Mouse (Mus musculus): ENCODE data around the gene Phf20. TPM values are rescaled to one million over a fixed set of nuclear protein-coding genes. Genes with fewer than 3 reads are reported as not detected.

The Phf20 gene
- total and polyA plus RNA-seq, 2 experiments = 2.9 to 6.2 TPM

DNA sequence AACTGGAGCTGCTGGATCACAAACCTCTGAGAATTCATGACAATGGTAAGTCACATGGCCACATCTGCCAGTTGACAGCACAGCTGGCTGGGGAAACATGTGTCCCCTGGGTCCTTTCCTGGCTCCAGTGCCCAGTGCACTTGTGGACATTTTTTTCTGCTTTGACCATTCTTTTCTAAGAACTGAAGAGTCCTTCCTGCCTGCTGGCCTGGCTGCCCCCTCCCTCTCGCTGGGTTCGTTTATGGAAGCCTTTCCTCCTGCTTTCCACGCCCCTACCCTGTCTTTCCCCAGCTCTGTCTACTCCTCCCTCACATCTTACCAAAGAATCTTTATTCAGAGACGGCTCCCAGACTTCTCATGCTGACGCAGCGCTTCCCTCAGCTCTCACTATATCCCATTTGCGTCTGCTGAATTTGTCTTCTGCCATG lies 157.0 kb downstream of the Phf20 start:
- Histone ChIP-seq H3K4me1 (ENCODE audit: control insufficient read depth, insufficient read depth, low read length) (no peaks in the 10 kb centered on the region), H3K27ac (replicated peaks; ENCODE audit: insufficient read depth, low read depth, low read length) (no peak overlapping the region), H3K36me3 (ENCODE audit: control insufficient read depth, insufficient read depth, low read length) (no peaks in the 10 kb centered on the region), H3K9ac (ENCODE audit: low read depth, low read length) (no peak overlapping the region), H3K4me3 (ENCODE audit: insufficient read depth, low read depth, low read length) (no peak overlapping the region), H3K79me2 (ENCODE audit: control insufficient read depth, insufficient read depth, low read length) (no peaks in the 10 kb centered on the region), H3K27me3 (ENCODE audit: control insufficient read depth, insufficient read depth, low read length) (no peaks in the 10 kb centered on the region)
- TF ChIP-seq POLR2A (IDR thresholded peaks at IDR 0.05; ENCODE audit: extremely low read depth, insufficient read depth, low read length) (no peak), CTCF (IDR thresholded peaks at IDR 0.05; ENCODE audit: low read depth, low read length) (no peak)
- DNase-seq (ENCODE audit: extremely low read depth, low read depth, low spot score) = no peak
- WGBS = 62% methylated on average over 7 of the region's 7 CpGs

DNA sequence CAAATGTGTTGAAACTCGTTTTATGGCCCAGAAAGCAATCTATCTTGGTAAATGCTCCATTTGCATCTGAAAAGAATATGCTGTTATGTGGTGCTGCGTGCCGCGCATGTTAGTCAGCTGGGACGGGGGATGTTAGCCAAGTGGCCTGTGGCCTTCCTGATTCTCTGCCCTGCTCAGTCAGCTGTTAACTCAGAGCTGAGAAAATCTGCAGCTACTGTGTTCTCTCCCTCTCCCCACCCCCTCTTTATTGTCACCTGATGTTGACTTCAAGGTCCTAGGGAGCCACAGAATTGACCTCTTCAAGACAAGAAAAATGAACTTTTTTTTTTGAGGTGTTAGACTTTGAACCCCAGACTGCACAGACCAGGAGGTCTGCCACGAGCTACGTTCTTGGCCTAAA lies 159.8 kb downstream of the Phf20 start:
- Histone ChIP-seq H3K79me2 (ENCODE audit: control insufficient read depth, insufficient read depth, low read length) (no peaks in the 10 kb centered on the region), H3K27me3 (ENCODE audit: control insufficient read depth, insufficient read depth, low read length) (no peaks in the 10 kb centered on the region), H3K4me3 (ENCODE audit: insufficient read depth, low read depth, low read length) (no peak overlapping the region), H3K4me1 (ENCODE audit: control insufficient read depth, insufficient read depth, low read length) (no peaks in the 10 kb centered on the region), H3K27ac (replicated peaks; ENCODE audit: insufficient read depth, low read depth, low read length) (no peak overlapping the region), H3K9ac (ENCODE audit: low read depth, low read length) (no peak overlapping the region), H3K36me3 (ENCODE audit: control insufficient read depth, insufficient read depth, low read length) (no peaks in the 10 kb centered on the region)
- TF ChIP-seq POLR2A (IDR thresholded peaks at IDR 0.05; ENCODE audit: extremely low read depth, insufficient read depth, low read length) (no peak), CTCF (IDR thresholded peaks at IDR 0.05; ENCODE audit: low read depth, low read length) (no peak)
- 81% methylated on average over 7 of the region's 7 CpGs for WGBS
- peak; percentile 41 for DNase-seq (ENCODE audit: extremely low read depth, low read depth, low spot score)

Other genes with a start within 250 kb of the Phf20 start
- gene Cep250, start 240.0 kb upstream of the Phf20 start, total RNA-seq (2014; rRNA removed) = 2.3 and 3.3 TPM in 2 replicates
- 1.7 and 2.5 TPM in 2 replicates for gene Cep250, start 240.0 kb upstream of the Phf20 start, polyA plus RNA-seq (2012; rRNA removed)
- 2.5 and 3.9 TPM in 2 replicates for gene 6430550D23Rik, start 188.5 kb upstream of the Phf20 start, total RNA-seq (2014; rRNA removed)
- gene 6430550D23Rik, start 188.5 kb upstream of the Phf20 start, polyA plus RNA-seq (2012; rRNA removed) = 2.2 and 3.5 TPM in 2 replicates
- gene Ergic3, start 188.4 kb upstream of the Phf20 start, total RNA-seq (2014; rRNA removed) = 59.2 and 71.9 TPM in 2 replicates
- 168 and 185 TPM in 2 replicates for gene Ergic3, start 188.4 kb upstream of the Phf20 start, polyA plus RNA-seq (2012; rRNA removed)
- not detected in 2 replicates for gene Fer1l4, start 143.5 kb upstream of the Phf20 start, total RNA-seq (2014; rRNA removed)
- gene Fer1l4, start 143.5 kb upstream of the Phf20 start, polyA plus RNA-seq (2012; rRNA removed) = 0.06 TPM in 1 of 2 replicates, not detected in the other
- gene Spag4, start 131.3 kb upstream of the Phf20 start, total RNA-seq (2014; rRNA removed) = 1.6 and 1.7 TPM in 2 replicates
- 4.8 and 5.5 TPM in 2 replicates for gene Spag4, start 131.3 kb upstream of the Phf20 start, polyA plus RNA-seq (2012; rRNA removed)
- 18.3 and 21.9 TPM in 2 replicates for gene Cpne1, start 84.5 kb upstream of the Phf20 start, total RNA-seq (2014; rRNA removed)
- 30.9 and 32.3 TPM in 2 replicates for gene Cpne1, start 84.5 kb upstream of the Phf20 start, polyA plus RNA-seq (2012; rRNA removed)
- gene Rbm12, start 84.5 kb upstream of the Phf20 start, total RNA-seq (2014; rRNA removed) = 3.9 and 5.1 TPM in 2 replicates
- gene Rbm12, start 84.5 kb upstream of the Phf20 start, polyA plus RNA-seq (2012; rRNA removed) = 4.0 and 4.2 TPM in 2 replicates
- gene Gm28036, start 69.4 kb upstream of the Phf20 start, total RNA-seq (2014; rRNA removed) = 1.6 and 1.9 TPM in 2 replicates
- gene Gm28036, start 69.4 kb upstream of the Phf20 start, polyA plus RNA-seq (2012; rRNA removed) = 0.70 and 1.1 TPM in 2 replicates
- gene Romo1, start 52.4 kb upstream of the Phf20 start, total RNA-seq (2014; rRNA removed) = 139 and 152 TPM in 2 replicates
- gene Romo1, start 52.4 kb upstream of the Phf20 start, polyA plus RNA-seq (2012; rRNA removed) = 247 and 252 TPM in 2 replicates
- 71.1 and 75.1 TPM in 2 replicates for gene Nfs1, start 52.3 kb upstream of the Phf20 start, total RNA-seq (2014; rRNA removed)
- gene Nfs1, start 52.3 kb upstream of the Phf20 start, polyA plus RNA-seq (2012; rRNA removed) = 67.4 and 71.5 TPM in 2 replicates
- 188 and 219 TPM in 2 replicates for gene Rbm39, start 16.2 kb upstream of the Phf20 start, total RNA-seq (2014; rRNA removed)
- gene Rbm39, start 16.2 kb upstream of the Phf20 start, polyA plus RNA-seq (2012; rRNA removed) = 19.9 and 22.7 TPM in 2 replicates
- gene Cnbd2, start 115.8 kb downstream of the Phf20 start, total RNA-seq (2014; rRNA removed) = 0.67 and 1.0 TPM in 2 replicates
- gene Cnbd2, start 115.8 kb downstream of the Phf20 start, polyA plus RNA-seq (2012; rRNA removed) = 0.40 and 0.62 TPM in 2 replicates
- gene Scand1, start 116.2 kb downstream of the Phf20 start, total RNA-seq (2014; rRNA removed) = 31.1 and 34.3 TPM in 2 replicates
- 65.9 and 81.5 TPM in 2 replicates for gene Scand1, start 116.2 kb downstream of the Phf20 start, polyA plus RNA-seq (2012; rRNA removed)
- gene Epb41l1, start 224.4 kb downstream of the Phf20 start, total RNA-seq (2014; rRNA removed) = 1.2 and 1.3 TPM in 2 replicates
- gene Epb41l1, start 224.4 kb downstream of the Phf20 start, polyA plus RNA-seq (2012; rRNA removed) = 0.72 and 1.1 TPM in 2 replicates